Mouse (Mus musculus): ENCODE results near the gene Hist1h1a.
"Not testable (repeated sequence)": the region's sequence is repeated elsewhere in the genome, so short reads cannot be mapped to it uniquely, and the experiment has no call there.

Gene Hist1h1a

DNA sequence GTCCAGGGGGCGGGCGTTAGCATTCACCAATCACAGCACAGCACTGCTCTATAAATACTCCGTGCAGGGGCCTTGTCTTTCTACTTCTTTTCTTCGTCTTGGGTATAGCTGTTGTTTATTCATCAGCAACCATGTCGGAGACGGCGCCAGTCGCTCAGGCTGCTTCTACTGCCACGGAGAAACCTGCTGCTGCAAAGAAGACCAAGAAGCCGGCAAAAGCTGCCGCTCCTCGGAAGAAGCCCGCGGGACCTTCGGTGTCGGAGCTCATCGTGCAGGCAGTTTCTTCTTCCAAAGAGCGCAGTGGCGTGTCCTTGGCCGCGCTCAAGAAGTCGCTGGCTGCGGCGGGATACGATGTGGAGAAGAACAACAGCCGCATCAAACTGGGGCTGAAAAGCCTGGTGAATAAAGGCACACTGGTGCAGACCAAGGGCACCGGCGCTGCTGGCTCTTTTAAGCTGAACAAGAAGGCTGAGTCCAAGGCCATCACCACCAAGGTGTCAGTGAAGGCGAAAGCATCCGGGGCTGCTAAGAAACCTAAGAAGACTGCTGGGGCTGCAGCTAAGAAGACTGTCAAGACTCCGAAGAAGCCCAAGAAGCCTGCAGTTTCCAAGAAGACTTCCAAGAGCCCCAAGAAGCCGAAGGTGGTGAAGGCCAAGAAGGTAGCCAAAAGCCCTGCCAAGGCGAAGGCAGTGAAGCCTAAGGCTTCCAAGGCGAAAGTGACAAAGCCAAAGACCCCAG, at the start of gene Hist1h1a:
Gene Hist1h1a, plus strand, starts transcription at position 81 of the 738 bp plus-strand sequence.
- in situ Hi-C loops (cut with MboI; ENCODE audit: low sequenced_read_pairs): loop anchor here (25.0 kb wide), 1 partner anchor 1726 kb away; the partner anchor contains the start of genes Hist1h2ag, Hist1h2ah, Hist1h2bj and Hist1h2bk

DNA sequence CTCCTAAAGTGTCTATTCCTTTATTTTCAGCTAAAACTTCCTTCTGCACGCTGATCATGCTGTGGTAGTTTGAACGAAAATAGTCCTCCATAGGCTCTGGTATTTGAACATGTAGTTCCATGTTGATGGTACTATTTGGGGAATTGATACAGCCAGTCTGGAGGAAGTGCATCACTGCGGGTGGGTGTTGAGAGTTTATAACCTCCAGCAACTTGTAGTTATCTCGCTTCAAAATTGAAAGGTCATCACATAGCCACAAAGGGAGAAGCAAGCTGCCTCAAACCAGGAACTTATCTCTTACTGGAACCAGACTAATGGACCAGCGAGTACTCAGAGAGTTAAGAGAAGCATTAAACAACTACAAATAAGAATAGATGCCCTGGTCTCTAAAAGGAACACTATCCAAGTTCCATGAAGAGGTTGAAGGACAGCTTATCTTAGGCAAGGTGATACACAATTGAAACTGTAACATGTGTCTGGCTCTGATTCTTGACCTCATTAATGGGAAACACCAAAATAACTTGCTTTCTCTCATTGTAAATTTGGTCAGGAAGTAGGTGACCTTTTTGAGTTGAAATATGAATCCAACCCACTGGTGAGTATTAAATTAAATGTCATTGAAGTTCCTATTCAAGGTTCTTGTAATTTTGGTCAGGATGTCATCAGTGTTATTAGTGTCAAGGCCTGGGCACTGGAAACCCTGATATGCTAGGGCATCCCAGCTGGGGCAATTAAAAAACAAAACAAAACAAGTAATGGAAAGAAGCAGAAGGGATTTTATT, 47.0 kb upstream of the Hist1h1a start:
- in situ Hi-C loops (cut with MboI; ENCODE audit: low sequenced_read_pairs): no loop called here

DNA sequence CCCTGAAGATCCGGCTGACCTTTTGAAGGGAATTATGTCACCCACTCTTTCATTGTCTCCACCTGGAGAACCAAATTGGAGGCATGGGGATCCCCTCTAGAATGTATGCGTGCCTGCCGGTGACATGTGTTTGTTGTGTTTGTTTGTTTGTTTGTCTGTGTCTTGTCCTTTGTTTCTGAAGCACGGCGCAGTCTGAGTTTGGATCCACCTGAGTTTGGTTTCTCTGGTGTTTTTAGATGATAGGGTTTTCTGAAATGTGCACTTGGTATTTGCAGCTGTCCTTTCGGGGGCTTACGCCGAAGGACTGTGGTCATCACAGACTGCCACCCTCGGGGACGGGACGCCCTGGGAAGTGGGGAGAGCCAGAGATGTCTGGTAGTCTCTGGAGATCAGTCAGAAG, 46.3 kb upstream of the Hist1h1a start:
- in situ Hi-C loops (cut with MboI; ENCODE audit: low sequenced_read_pairs): no loop called here

DNA sequence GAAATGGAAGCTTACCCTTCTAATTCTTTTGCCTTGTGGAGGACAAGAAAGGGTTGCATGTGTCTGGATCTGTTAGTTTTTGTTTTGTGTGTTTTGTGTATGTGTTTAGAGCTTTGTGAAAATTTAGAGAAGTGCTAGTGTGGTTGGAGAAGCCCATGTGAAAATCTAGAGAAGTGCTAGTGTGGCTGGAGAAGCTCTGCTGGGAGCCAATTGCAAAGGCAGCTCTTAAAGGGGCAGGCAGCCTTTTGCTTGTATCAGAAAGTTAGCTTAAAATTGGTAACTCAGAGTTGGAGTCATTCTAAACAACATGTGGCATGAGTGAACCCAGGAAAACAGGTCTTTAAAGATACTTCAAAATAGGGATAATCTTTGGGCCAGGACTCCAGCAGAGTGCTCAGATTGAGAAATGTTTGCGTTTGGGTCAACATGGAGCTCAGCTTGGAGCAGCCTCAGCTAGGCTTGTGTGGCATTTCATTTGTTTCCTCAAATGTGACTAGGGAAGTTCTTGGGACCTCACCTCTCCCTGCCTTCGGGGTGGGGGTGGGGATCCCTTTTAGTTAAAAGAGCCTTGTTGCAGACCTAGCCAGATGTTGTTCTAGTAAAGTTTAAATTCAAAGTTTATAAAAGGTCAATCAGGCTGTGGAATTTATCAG, 45.7 kb upstream of the Hist1h1a start:
- in situ Hi-C loops (cut with MboI; ENCODE audit: low sequenced_read_pairs): not testable (repeated sequence)

GRCm38 (mm10) chr13:23724239-23724638, 39.2 kb upstream of the Hist1h1a start:
- in situ Hi-C loops (cut with MboI; ENCODE audit: low sequenced_read_pairs): no loop called here

- in situ Hi-C loops (cut with MboI; ENCODE audit: low sequenced_read_pairs): no loop called here
Measured at GRCm38 (mm10) chr13:23725213-23725612, 38.3 kb upstream of the Hist1h1a start.

DNA sequence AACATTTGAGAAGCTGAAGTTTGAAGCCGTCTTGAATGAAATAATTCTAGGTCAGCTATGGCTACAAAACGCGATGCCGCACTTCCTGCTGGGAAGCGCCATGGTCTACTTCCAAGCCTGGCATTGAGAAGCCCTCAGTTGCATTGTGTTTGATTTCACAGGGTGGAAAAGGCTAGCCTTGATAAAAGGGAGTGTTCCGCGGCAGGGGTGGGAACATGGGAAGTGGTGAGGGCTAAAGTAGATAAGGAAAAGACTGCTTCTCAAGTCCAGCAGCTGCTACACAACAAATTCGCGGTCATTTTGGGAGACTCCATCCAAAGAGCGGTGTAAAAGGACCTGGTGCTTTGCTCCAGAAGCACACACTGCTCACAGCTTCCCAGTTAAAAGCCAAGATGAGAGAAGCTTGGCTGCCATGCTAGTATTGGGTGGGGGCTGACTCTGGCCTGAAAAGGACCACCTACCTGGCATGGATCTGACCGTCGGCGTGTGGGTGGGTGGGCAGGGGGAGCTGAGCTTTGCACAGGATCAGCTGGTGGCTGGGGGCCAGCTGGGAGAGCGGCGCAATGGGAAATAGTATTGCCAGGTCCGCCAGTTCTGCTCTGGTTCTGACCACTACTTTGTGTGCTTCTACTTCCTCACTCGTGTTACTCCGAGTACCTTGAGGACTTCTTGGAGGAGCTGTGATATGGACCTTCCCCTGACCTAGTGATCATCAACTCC, 34.8 kb upstream of the Hist1h1a start:
- in situ Hi-C loops (cut with MboI; ENCODE audit: low sequenced_read_pairs): no loop called here

DNA sequence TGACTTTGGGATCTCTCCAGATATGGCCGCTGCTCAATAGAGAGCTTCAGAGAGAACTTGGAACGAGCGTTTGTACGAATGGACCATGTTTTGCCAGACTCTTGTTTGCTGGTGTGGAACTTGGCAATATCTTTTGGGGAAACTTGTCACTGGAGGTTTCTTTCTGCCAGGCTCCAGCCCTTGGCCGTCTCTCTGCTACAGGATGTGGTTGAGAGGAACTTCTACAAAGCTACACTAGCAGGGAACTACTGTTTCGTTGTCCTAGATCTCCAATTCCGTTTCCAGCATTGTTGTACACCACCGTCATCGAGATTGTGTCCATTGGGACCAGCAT, 34.3 kb upstream of the Hist1h1a start:
- in situ Hi-C loops (cut with MboI; ENCODE audit: low sequenced_read_pairs): no loop called here

DNA sequence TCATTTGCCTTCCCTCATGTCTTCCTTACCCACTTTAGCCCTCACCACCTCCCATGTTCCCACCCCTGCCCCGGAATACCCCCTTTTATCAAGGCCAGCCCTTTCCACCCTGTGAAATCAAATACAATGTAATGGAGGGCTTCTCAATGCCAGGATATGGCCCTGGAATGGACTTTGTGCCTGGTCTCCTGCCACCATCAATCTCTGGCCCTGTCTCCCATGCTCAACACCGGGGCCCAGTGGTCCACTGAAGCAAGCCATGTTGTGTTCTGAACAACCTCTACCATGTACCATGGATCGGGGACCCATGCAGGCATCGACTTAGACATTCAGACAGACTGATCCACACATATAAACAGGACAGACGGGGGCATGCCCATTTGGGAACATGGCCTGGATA, 33.8 kb upstream of the Hist1h1a start:
- in situ Hi-C loops (cut with MboI; ENCODE audit: low sequenced_read_pairs): no loop called here

DNA sequence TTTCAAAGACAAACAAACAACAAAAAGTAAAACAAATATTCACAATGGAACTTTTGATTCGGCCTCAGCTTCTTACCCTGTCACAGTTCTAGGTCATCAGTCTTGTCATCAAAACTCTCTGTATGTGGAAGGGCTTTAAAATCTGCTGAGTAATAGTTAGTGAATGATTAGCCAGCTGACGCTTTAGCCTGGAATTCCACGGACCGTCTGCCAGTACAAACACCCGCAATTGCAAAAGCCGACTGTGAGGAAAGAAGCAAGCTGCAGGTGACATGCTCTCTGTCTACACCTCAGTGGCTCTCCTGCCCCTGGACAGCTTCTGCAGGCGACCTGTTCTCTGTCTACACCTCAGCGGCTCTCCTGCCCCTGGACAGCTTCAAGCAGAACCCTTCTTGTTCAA, 33.0 kb upstream of the Hist1h1a start:
- in situ Hi-C loops (cut with MboI; ENCODE audit: low sequenced_read_pairs): no loop called here

- in situ Hi-C loops (cut with MboI; ENCODE audit: low sequenced_read_pairs): no loop called here
Measured at GRCm38 (mm10) chr13:23732156-23732804, 31.2 kb upstream of the Hist1h1a start.

GRCm38 (mm10) chr13:23737091-23737490, 26.4 kb upstream of the Hist1h1a start:
- in situ Hi-C loops (cut with MboI; ENCODE audit: low sequenced_read_pairs): no loop called here

- in situ Hi-C loops (cut with MboI; ENCODE audit: low sequenced_read_pairs): no loop called here
Measured at GRCm38 (mm10) chr13:23738041-23738440, 25.4 kb upstream of the Hist1h1a start.

GRCm38 (mm10) chr13:23738677-23739068, 24.8 kb upstream of the Hist1h1a start, which contains the start of gene Hist1h1c:
TSS of gene Hist1h1c (plus strand) at chr13:23738808.
- in situ Hi-C loops (cut with MboI; ENCODE audit: low sequenced_read_pairs): no loop called here

GRCm38 (mm10) chr13:23739069-23739921, 24.2 kb upstream of the Hist1h1a start:
- in situ Hi-C loops (cut with MboI; ENCODE audit: low sequenced_read_pairs): no loop called here

- in situ Hi-C loops (cut with MboI; ENCODE audit: low sequenced_read_pairs): no loop called here
Measured at GRCm38 (mm10) chr13:23739922-23740252, 23.6 kb upstream of the Hist1h1a start.

DNA sequence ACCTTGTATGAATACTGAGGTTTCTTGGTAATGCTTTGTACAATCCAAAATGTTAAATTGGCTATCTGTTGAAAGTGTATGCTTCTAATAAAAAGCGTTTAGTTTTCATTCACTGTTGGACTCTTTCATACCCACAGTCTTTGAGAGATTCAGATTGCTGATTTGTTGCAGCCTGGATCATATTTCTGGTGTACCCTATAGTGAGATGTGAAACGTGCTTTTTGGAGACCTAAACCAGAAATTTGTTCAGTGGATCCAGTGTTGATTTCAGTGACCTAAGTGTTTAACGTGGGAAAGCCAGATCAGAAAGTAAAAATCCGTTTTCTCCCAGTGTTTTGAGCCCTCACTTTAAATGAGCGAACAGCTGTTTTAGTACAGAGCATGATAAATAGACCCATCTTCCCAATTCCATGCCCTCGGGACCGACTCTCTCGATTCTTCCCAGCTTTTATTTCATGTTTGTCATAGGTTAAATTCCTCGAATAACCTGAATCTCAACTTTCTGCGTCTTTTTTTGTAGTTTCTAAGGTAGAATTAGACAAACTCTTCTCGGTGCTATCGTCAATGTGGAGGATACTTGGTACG, 23.1 kb upstream of the Hist1h1a start:
- in situ Hi-C loops (cut with MboI; ENCODE audit: low sequenced_read_pairs): no loop called here

GRCm38 (mm10) chr13:23740910-23741309, 22.6 kb upstream of the Hist1h1a start:
- in situ Hi-C loops (cut with MboI; ENCODE audit: low sequenced_read_pairs): no loop called here

GRCm38 (mm10) chr13:23742007-23742406, 21.5 kb upstream of the Hist1h1a start:
- in situ Hi-C loops (cut with MboI; ENCODE audit: low sequenced_read_pairs): no loop called here

All from CH12F3 (cell line).